Mouse (Mus musculus): Measurements from ENCODE around the gene Plod3.

DNA sequence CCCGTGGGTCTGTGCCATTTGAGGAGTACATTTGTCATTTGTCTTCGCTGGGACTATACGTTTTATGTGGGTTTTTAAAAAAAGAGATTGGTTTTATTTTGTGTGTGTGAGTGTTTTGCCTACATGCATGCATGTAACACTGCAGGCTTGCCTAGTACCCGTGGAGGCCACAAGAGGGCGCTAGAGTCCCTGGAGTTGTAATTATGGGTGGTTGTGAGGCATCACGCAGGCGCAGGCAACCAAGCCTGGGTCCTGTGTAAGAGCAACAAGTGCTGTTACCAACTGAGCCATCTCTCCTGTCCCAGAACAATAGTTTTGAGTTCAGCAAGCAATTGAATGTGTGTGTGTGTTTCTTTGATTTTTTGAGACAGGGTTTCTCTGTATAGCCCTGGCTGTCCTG is 47.5 kb upstream of the Plod3 start:
- TF ChIP-seq POLR2A (IDR thresholded peaks at IDR 0.05; ENCODE audit: low read depth, low read length) = no peak
- no peak for TF ChIP-seq CTCF (IDR thresholded peaks at IDR 0.05; ENCODE audit: borderline replicate concordance, insufficient read depth, low read length)

All from embryonic fibroblast, embryonic 13.5 days (primary cell).